Mouse (Mus musculus): ENCODE data around the gene Hspb7. TPM values are rescaled to one million over a fixed set of nuclear protein-coding genes. Genes with fewer than 3 reads are reported as not detected.

Gene Hspb7
- polyA plus RNA-seq (2015; fragmentation: Nextera tagmentation; extraction: Ambion mirVana): 0.30 and 0.42 TPM in 2 replicates

DNA sequence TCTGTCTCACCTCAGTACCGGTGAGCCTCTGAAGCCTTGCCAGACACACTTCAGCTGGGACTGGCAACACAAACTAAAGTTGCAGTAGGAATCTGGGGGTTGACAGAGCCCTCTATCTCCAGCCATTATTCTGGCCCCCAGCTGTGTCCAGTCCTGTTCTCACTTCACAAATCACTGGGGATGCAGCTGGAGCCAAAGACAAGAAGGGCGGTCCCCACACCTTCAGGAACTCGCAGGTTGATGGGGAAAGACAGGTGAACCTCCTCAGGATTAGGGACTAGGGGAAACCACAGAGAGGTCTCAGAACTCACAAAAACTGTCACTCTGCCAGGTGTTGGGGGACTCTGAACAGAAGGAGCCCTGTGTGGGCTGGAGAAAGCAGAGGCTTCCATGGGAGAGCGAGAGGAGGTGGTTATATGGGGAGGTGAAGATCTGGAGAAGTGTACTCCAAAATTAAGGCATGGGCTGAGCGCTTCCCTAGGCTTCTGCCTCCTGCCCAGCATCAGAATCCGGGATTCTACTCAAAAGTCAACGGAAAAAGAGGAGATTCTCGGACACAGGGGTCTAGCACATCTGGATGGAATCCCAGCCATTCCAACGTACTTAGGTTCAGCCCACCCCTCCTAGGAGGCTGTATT, at the start of gene Hspb7:
Gene Hspb7, plus strand, starts transcription at position 588 of the 638 bp plus-strand sequence.

DNA sequence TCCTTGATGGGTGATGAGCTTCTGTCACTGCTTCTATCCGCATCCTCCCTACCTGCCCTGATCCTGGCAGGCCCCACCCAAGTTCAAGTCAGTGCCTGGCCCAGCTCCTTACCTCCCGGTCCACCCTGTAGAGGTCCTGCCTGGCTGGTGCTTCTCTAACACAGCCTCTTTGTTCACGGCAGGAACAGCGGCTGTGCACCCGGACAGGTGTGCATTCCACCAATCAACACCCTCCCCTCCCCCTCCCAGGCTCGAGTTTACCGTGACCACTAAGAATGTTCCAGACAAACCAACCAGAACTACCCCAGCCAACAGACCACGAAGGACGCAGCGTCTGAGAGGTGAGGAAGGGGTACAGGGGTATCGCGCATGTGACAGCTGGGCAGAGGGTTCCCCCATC, 22.0 kb upstream of the Hspb7 start, which contains the start of gene Clcnka:
Gene Clcnka, minus strand, starts transcription at position 180 of the 400 bp plus-strand sequence.

DNA sequence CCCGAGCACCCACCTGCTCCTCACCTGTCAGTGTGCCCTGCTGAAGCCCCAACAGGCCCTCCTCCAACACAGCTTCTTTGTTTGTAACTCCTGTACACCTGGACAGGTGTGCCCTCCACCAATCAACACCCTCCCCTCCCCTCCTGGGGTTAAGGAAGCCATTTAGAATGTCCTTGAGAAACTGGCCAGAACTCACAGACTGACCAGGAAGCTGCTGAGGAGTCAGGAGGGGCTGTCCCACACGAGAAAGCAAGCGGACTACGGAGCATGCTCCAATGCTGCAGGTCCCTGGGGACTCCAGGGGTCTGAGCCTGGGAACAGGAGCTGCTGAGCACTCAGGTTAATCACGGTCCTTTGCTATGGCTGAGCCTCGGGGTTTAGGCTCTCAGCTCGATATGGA, 4.7 kb upstream of the Hspb7 start, which contains the start of gene Clcnkb:
Gene Clcnkb, minus strand, starts transcription at position 91 of the 400 bp plus-strand sequence.

GRCm38 (mm10) chr4:141435974-141436373, 15.4 kb downstream of the Hspb7 start, which contains the start of gene Srarp:
TSS of gene Srarp (minus strand) at chr4:141436105.

GRCm38 (mm10) chr4:141444451-141445327, 24.1 kb downstream of the Hspb7 start, which contains the start of gene Zbtb17:
TSS of gene Zbtb17 (plus strand) at chr4:141444654.

Other genes starting within 250 kb of the Hspb7 start
- 1.7 and 2.3 TPM in 2 replicates for gene Rsg1, start 206.8 kb upstream of the Hspb7 start, polyA plus RNA-seq (2015; fragmentation: Nextera tagmentation; extraction: Ambion mirVana)
- gene Arhgef19, start 181.3 kb upstream of the Hspb7 start, polyA plus RNA-seq (2015; fragmentation: Nextera tagmentation; extraction: Ambion mirVana): 0.42 and 0.90 TPM in 2 replicates
- 0.52 and 0.89 TPM in 2 replicates for gene Epha2, start 119.5 kb upstream of the Hspb7 start, polyA plus RNA-seq (2015; fragmentation: Nextera tagmentation; extraction: Ambion mirVana)
- gene Fam131c, start 52.6 kb upstream of the Hspb7 start, polyA plus RNA-seq (2015; fragmentation: Nextera tagmentation; extraction: Ambion mirVana): 0.11 TPM in 1 of 2 replicates, not detected in the other
- gene Clcnka, start 22.1 kb upstream of the Hspb7 start, polyA plus RNA-seq (2015; fragmentation: Nextera tagmentation; extraction: Ambion mirVana): not detected in 2 replicates
- gene Clcnkb, start 4.8 kb upstream of the Hspb7 start, polyA plus RNA-seq (2015; fragmentation: Nextera tagmentation; extraction: Ambion mirVana): 0.12 TPM in 1 of 2 replicates, not detected in the other
- gene Srarp, start 15.3 kb downstream of the Hspb7 start, polyA plus RNA-seq (2015; fragmentation: Nextera tagmentation; extraction: Ambion mirVana): not detected in 2 replicates
- gene Zbtb17, start 23.9 kb downstream of the Hspb7 start, polyA plus RNA-seq (2015; fragmentation: Nextera tagmentation; extraction: Ambion mirVana): 9.6 and 13.1 TPM in 2 replicates
- gene Spen, start 117.8 kb downstream of the Hspb7 start, polyA plus RNA-seq (2015; fragmentation: Nextera tagmentation; extraction: Ambion mirVana): 6.7 and 7.7 TPM in 2 replicates
- 12.8 and 15.0 TPM in 2 replicates for gene Fblim1, start 185.3 kb downstream of the Hspb7 start, polyA plus RNA-seq (2015; fragmentation: Nextera tagmentation; extraction: Ambion mirVana)
- gene Tmem82, start 197.9 kb downstream of the Hspb7 start, polyA plus RNA-seq (2015; fragmentation: Nextera tagmentation; extraction: Ambion mirVana): 0.57 TPM in 2 replicates
- 0.14 and 0.15 TPM in 2 replicates for gene Slc25a34, start 203.0 kb downstream of the Hspb7 start, polyA plus RNA-seq (2015; fragmentation: Nextera tagmentation; extraction: Ambion mirVana)
- gene Plekhm2, start 244.1 kb downstream of the Hspb7 start, polyA plus RNA-seq (2015; fragmentation: Nextera tagmentation; extraction: Ambion mirVana): 3.2 and 3.5 TPM in 2 replicates

All from spleen, postnatal 0 days (tissue).